ENCODE assay signal across 9 mouse cellular contexts in the genomic region with DNA sequence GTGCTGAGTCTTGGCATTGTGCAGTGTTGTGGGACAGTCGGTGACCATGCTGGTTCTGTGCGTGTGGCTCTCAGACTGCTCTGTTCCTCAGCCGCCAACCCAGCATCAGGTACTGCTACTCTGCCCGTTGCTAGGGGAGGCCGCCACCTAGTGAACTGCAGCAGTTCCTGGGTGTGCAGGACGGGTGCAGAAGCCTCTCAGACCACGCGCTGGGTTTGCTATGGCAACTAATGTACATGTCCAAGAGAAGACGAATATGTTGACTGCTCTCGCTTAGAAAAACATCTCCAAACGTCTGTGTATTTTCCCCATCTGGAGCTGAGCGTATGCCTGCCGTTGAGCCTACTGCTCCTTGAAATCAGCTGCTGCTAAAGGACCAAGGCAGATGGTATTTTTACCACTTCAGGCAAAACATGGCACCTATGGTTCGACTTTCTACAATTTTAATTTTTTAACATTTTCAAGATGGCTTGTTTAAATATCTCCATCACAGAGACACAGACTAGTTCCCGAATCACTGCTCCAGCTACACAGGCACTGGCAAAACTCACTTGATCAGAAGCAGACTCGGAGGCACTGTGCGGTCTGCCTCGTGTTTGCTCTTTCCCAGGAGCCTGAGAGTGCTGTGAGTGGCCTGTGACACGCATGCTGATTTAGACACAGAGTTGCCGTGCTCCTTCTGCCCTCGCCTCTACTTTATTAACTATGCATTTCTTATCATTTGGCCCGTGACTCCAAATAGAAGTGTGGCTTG. TPM values are rescaled to one million over a fixed set of nuclear protein-coding genes. Genes with fewer than 3 reads are reported as not detected.
DNase-seq lines count a peak whose midpoint lies in the region; ATAC-seq and TF ChIP-seq lines count a peak whose summit lies in the region.
"Had no signal": no experiment of that assay in that cellular context is flagged by ENCODE, and none has a peak within 500 bp of the region (broad histone marks: within the 10 kb centered on the region; RNA-seq: fewer than 3 reads in every experiment).

No protein-coding gene starts in this region.

- H3K27me3 ChIP-seq in forebrain, postnatal 0 days (ENCODE audit: insufficient read depth, low read length): no peaks in the 10 kb centered on the region
- H3K27me3 ChIP-seq: liver, embryonic 12.5 days had no signal

- no peaks in the 10 kb centered on the region for H3K36me3 ChIP-seq in forebrain, postnatal 0 days (ENCODE audit: insufficient read depth)
- H3K36me3 ChIP-seq: liver, embryonic 12.5 days had no signal

- 54% methylated on average over 22 of the region's 22 CpGs for WGBS in forebrain, postnatal 0 days

- H3K9me3 ChIP-seq in forebrain, postnatal 0 days (ENCODE audit: low read length): no peaks in the 10 kb centered on the region
- H3K9me3 ChIP-seq: liver, embryonic 12.5 days had no signal

- DNase-seq in left cerebral cortex, adult 18-20 months (ENCODE audit: low spot score in 2 of 2): peak; percentile 49 to 62
- no peak for DNase-seq in left cerebral cortex, postnatal 4 days
- peak; percentile 70 for DNase-seq in forebrain, postnatal 0 days
- DNase-seq in layer of hippocampus, postnatal 14 days (ENCODE audit: low spot score in 2 of 2): peak; percentile 32 to 45
- DNase-seq in right cerebral cortex, postnatal 36 days (ENCODE audit: low spot score in 2 of 2): peak; percentile 31 to 39
- no peak for DNase-seq in kidney, adult 18-20 months

- H3K27ac ChIP-seq in forebrain, postnatal 0 days (ENCODE audit: low read depth, low read length): peak overlapping the region; percentile 23; the same call in 1 of the 2 replicates
- H3K27ac ChIP-seq: liver, embryonic 12.5 days had no signal

- H3K4me2 ChIP-seq in forebrain, postnatal 0 days (ENCODE audit: low read depth): no peak overlapping the region
- H3K4me2 ChIP-seq: liver, embryonic 12.5 days had no signal

- no peak overlapping the region for H3K4me3 ChIP-seq in forebrain, postnatal 0 days (ENCODE audit: low read depth, low read length)
- H3K4me3 ChIP-seq: liver, embryonic 12.5 days had no signal

- peak; percentile 36 for TF ChIP-seq CTCF in forebrain, postnatal 0 days (IDR thresholded peaks at IDR 0.05; ENCODE audit: low read depth)

- peak; percentile 79 for ATAC-seq in forebrain, postnatal 0 days
- no peak for ATAC-seq in erythroblast, adult 5-6 weeks (replicated peaks; ENCODE audit: low FRiP score, poor library complexity, severe bottlenecking)
- ATAC-seq in megakaryocyte progenitor cell, adult 5-6 weeks (replicated peaks; ENCODE audit: poor library complexity): no peak
- ATAC-seq: liver, embryonic 12.5 days had no signal

- no peak overlapping the region for H3K9ac ChIP-seq in forebrain, postnatal 0 days
- H3K9ac ChIP-seq: liver, embryonic 12.5 days had no signal

- intact Hi-C loops in left cerebral cortex, postnatal 4 days (cut with DNase I): no loop called here

- peaks cover 5% of the 10 kb centered on the region; the same call in 1 of the 2 replicates for H3K4me1 ChIP-seq in forebrain, postnatal 0 days (ENCODE audit: insufficient read depth)

RNA-seq across cellular contexts. Expression of gene Bend3, which starts 57.8 kb away (rescaled TPM):
- total RNA-seq in left cerebral cortex, adult 18-20 months (2021): 1 to 10 TPM; 3.1 to 4.2 TPM
- 10 to 100 TPM; 13.3 to 14.1 TPM for total RNA-seq in left cerebral cortex, postnatal 4 days (2021)
- 8.5 and 11.1 TPM in 2 replicates for total RNA-seq in forebrain, postnatal 0 days (2014; rRNA removed)
- polyA plus RNA-seq in forebrain, postnatal 0 days (2015; fragmentation: Nextera tagmentation; extraction: Ambion mirVana): 2.0 and 2.2 TPM in 2 replicates
- total RNA-seq in layer of hippocampus, postnatal 14 days (2021): 1 to 10 TPM; 6.3 to 7.6 TPM
- total RNA-seq in erythroblast, adult 5-6 weeks (2015; ENCODE audit: low replicate concordance): 2.1 and 2.3 TPM in 2 replicates
- total RNA-seq in erythroblast, adult 5-6 weeks (2017; ENCODE audit: low replicate concordance): 0.70 and 0.85 TPM in 2 replicates
- total RNA-seq in megakaryocyte progenitor cell, adult 5-6 weeks (2015): 9.4 and 10.6 TPM in 2 replicates
- 4.6 and 5.5 TPM in 2 replicates for total RNA-seq in megakaryocyte progenitor cell, adult 5-6 weeks (2017)

Comparison
In these comparisons a context has a peak if more than half of its experiments do, and no peak if none do; other contexts are left out.
1. DNase-seq: peak in left cerebral cortex, adult 18-20 months (2 of 2), forebrain, postnatal 0 days (single experiment), layer of hippocampus, postnatal 14 days (2 of 2) and right cerebral cortex, postnatal 36 days (2 of 2); none in left cerebral cortex, postnatal 4 days (single experiment) and kidney, adult 18-20 months (single experiment).